Mouse (Mus musculus) liver, embryonic 14.5 days (tissue): ENCODE results near the gene Tmppe.

ENCODE experiments used
- CTCF ChIP-seq: IDR thresholded peaks from 2 replicates; pipeline ENCODE4 v1.5.1; 2016; ENCODE audit warnings: antibody characterized with exemption, low read depth, control low read depth
- EP300 ChIP-seq: IDR thresholded peaks from 2 replicates; pipeline ENCODE4 v1.6.1; 2016; ENCODE audit warnings: antibody characterized with exemption, low read depth

DNA sequence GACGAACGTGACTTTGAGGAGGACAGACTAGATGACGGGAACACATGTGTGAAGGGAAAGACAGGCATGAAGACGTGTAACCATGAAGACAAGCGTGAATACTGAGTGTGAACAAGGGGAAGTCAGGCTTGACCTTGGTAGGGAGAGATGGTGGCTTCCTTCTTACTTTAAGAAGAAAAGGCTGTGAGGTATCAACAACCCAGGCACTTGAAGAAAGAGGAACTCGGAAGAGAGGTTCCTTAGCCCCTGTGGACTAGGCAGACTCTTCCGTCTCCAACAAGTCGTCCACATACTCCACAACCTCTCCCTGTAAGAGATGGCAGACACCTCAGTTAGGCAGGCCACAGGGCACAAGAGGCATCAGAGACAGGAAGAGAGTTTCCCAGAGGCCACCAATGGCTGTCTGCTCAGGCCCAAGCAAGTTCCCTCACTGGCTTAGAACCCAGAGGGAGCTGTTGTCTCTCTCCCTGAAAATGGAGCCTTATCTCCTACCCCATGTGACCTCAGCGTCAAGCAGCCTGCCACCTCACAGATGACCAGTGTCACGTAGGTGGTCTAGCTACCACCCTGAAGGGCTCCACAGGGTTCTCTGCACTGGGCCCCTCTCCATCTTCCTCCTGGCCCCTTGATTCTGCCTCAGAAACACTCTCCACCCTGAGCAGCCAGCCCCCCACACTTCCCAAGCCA, 25.5 kb upstream of the Tmppe start:
- TF ChIP-seq EP300 = no peak
- TF ChIP-seq CTCF = no peak
